Mouse (Mus musculus): ENCODE data around the gene Gpr179.
"Not testable (repeated sequence)": the region's sequence is repeated elsewhere in the genome, so short reads cannot be mapped to it uniquely, and the experiment has no call there.

GRCm38 (mm10) chr11:97321894-97322600, 29.8 kb downstream of the Gpr179 start:
- not testable (repeated sequence) for TF ChIP-seq CTCF (conservative IDR thresholded peaks at IDR 0.05; ENCODE audit: insufficient read depth, insufficient read length, low read depth, low read length); POLR2A (IDR thresholded peaks at IDR 0.05; ENCODE audit: low read depth, low read length)

Data from kidney, adult 2 months (tissue).